Mouse (Mus musculus) ES-E14 (cell line): Measurements from ENCODE around the gene Jsrp1. TPM values are rescaled to one million over a fixed set of nuclear protein-coding genes. Genes with fewer than 3 reads are reported as not detected.

Experiments
- DNase-seq: peaks from one replicate; pipeline ENCODE4 v3.0.0-alpha.2; 2013; ENCODE audit warnings: low read depth, low spot score
- H3K27ac ChIP-seq: 2 replicates; pipeline ENCODE4 v1.5.1; 2012; ENCODE audit warnings: low read depth, mild to moderate bottlenecking, low read length, moderate library complexity, mixed read lengths; ENCODE audit not compliant: poor library complexity, insufficient read depth, severe bottlenecking
- H3K36me3 ChIP-seq: 2 replicates; pipeline ENCODE4 v1.6.1; 2012; ENCODE audit warnings: mild to moderate bottlenecking, low read length, moderate library complexity, mixed read lengths; ENCODE audit not compliant: control insufficient read depth, poor library complexity, insufficient read depth, severe bottlenecking
- H3K4me1 ChIP-seq, 2 experiments: fragments of 150-350 bp in 1 of 2; sonication (generic) in 1 of 2; 2 replicates each; pipeline ENCODE4 v1.6.1; 2012; ENCODE audit warnings: low read length in 2 of 2, mild to moderate bottlenecking in 1 of 2, mixed read lengths in 1 of 2; ENCODE audit not compliant: control insufficient read depth in 2 of 2, insufficient read depth in 2 of 2, poor library complexity in 1 of 2
- H3K4me3 ChIP-seq, 2 experiments: fragments of 150-350 bp in 1 of 2; sonication (generic) in 1 of 2; 2 replicates each; pipeline ENCODE4 v1.5.1; 2012; ENCODE audit warnings: low read length in 2 of 2, low read depth in 1 of 2, mild to moderate bottlenecking in 1 of 2, mixed read lengths in 1 of 2; ENCODE audit not compliant: insufficient read depth in 1 of 2, poor library complexity in 1 of 2, severe bottlenecking in 1 of 2
- H3K9ac ChIP-seq: 2 replicates; pipeline ENCODE4 v1.6.1; 2012; ENCODE audit warnings: low read depth, mild to moderate bottlenecking, low read length, mixed read lengths; ENCODE audit not compliant: poor library complexity, insufficient read depth, severe bottlenecking
- H3K9me3 ChIP-seq: fragments of 150-350 bp; sonication (generic); 2 replicates; pipeline ENCODE4 v1.6.1; 2012; ENCODE audit warnings: low read depth, mild to moderate bottlenecking, low read length; ENCODE audit not compliant: control insufficient read depth, insufficient read depth
- CHD2 ChIP-seq: IDR thresholded peaks from 2 replicates; pipeline ENCODE4 v1.6.1; 2014; ENCODE audit warnings: mild to moderate bottlenecking, low read depth, low read length, inconsistent platforms
- HCFC1 ChIP-seq: IDR thresholded peaks from 2 replicates; pipeline ENCODE4 v1.6.1; 2012; ENCODE audit warnings: low read length, inconsistent platforms, borderline replicate concordance; ENCODE audit not compliant: insufficient read depth
- MAFK ChIP-seq: IDR thresholded peaks from 2 replicates; pipeline ENCODE4 v1.6.1; 2014; ENCODE audit warnings: mild to moderate bottlenecking, low read depth, low read length, inconsistent platforms; ENCODE audit not compliant: insufficient read depth
- ZC3H11A ChIP-seq: IDR thresholded peaks from 2 replicates; pipeline ENCODE4 v1.6.1; 2012; ENCODE audit warnings: low read depth, mild to moderate bottlenecking, inconsistent platforms, low read length, borderline replicate concordance
- ZNF384 ChIP-seq: IDR thresholded peaks from 2 replicates; pipeline ENCODE4 v1.6.1; 2012; ENCODE audit warnings: low read depth, low read length, inconsistent platforms
- in situ Hi-C, 2 experiments: fragments of 600-800 bp; cut with MboI; formaldehyde crosslinking; loops; one replicate each; pipeline ENCODE4 v1.15.1; 2025; ENCODE audit warnings: low sequenced_read_pairs in 2 of 2, inconsistent platforms in 1 of 2; ENCODE audit not compliant: unreplicated experiment in 2 of 2
- total RNA-seq: library from RNA; depleted of rRNA; stranded (reverse); fragments of 300-350 nt; gene quantifications from 2 replicates; pipeline ENCODE4 v1.2.3, GENCODE M21; 2012

Gene Jsrp1
- total RNA-seq, 1 experiment = 0.67 TPM

- no peak for DNase-seq
- TF ChIP-seq MAFK (no peak), CHD2 (no peak), ZC3H11A (no peak), ZNF384 (no peak), HCFC1 (no peak)
- peak overlapping the region; percentile 99 for H3K9ac ChIP-seq
- H3K36me3 ChIP-seq = peaks cover 56% of the 10 kb centered on the region
- no peaks in the 10 kb centered on the region for H3K9me3 ChIP-seq
- H3K4me1 ChIP-seq = peaks cover 0 to 20% of the 10 kb centered on the region in 2 experiments; a peak in 1 of 4 replicates
- H3K4me3 ChIP-seq = peak overlapping the region; percentile 80 to 91
- peak overlapping the region; percentile 96 for H3K27ac ChIP-seq
- in situ Hi-C loops = no loop called here
Measured at GRCm38 (mm10) chr10:80797186-80798149, 15.8 kb downstream of the Jsrp1 start.

- H3K9me3 ChIP-seq = no peaks in the 10 kb centered on the region
- no peak for DNase-seq
- peaks cover 0 to 15% of the 10 kb centered on the region in 2 experiments; a peak in 1 of 4 replicates for H3K4me1 ChIP-seq
- H3K9ac ChIP-seq = no peak overlapping the region
- no peak overlapping the region for H3K4me3 ChIP-seq
- TF ChIP-seq CHD2 = no peak
- TF ChIP-seq MAFK = no peak
- no peak for TF ChIP-seq ZC3H11A
- no peak for TF ChIP-seq HCFC1
- TF ChIP-seq ZNF384 = no peak
- H3K36me3 ChIP-seq = peaks cover 52% of the 10 kb centered on the region
- H3K27ac ChIP-seq = no peak overlapping the region
- in situ Hi-C loops = no loop called here
Measured at GRCm38 (mm10) chr10:80796307-80796848, 16.9 kb downstream of the Jsrp1 start.

GRCm38 (mm10) chr10:80794750-80795149, 18.5 kb downstream of the Jsrp1 start:
- TF ChIP-seq ZNF384 = no peak
- no peak for TF ChIP-seq MAFK
- no peak for TF ChIP-seq ZC3H11A
- TF ChIP-seq CHD2 = no peak
- TF ChIP-seq HCFC1 = no peak
- no peaks in the 10 kb centered on the region for H3K9me3 ChIP-seq
- H3K4me1 ChIP-seq = peaks cover 0 to 14% of the 10 kb centered on the region in 2 experiments; a peak in 1 of 4 replicates
- H3K36me3 ChIP-seq = peaks cover 58% of the 10 kb centered on the region
- no peak for DNase-seq
- no peak overlapping the region for H3K4me3 ChIP-seq
- H3K27ac ChIP-seq = no peak overlapping the region
- no peak overlapping the region for H3K9ac ChIP-seq
- in situ Hi-C loops = no loop called here

GRCm38 (mm10) chr10:80793803-80794202, 19.5 kb downstream of the Jsrp1 start:
- in situ Hi-C loops = no loop called here
- Histone ChIP-seq H3K9ac (no peak overlapping the region), H3K4me3 (no peak overlapping the region), H3K27ac (no peak overlapping the region), H3K9me3 (no peaks in the 10 kb centered on the region), H3K36me3 (peaks cover 66% of the 10 kb centered on the region), H3K4me1 (peaks cover 0 to 14% of the 10 kb centered on the region in 2 experiments; a peak in 1 of 4 replicates)
- TF ChIP-seq ZC3H11A (no peak), ZNF384 (no peak), MAFK (no peak), HCFC1 (no peak), CHD2 (no peak)
- DNase-seq = no peak
